Mouse (Mus musculus) midbrain, embryonic 10.5 days (tissue): ENCODE results near the gene Rcbtb2. TPM values are rescaled to one million over a fixed set of nuclear protein-coding genes. Genes with fewer than 3 reads are reported as not detected.
A peak's percentile ranks its signal among the peaks of the same experiment; 100 is the strongest.

Experiments
- DNase-seq: peaks from one replicate; pipeline ENCODE4 v3.0.0-alpha.2; 2017; ENCODE audit warnings: low spot score
- H3K27ac ChIP-seq: fragments of 300-500 bp; sonication (generic); replicated peaks from 2 replicates; pipeline ENCODE4 v1.5.1; 2016; ENCODE audit warnings: mild to moderate bottlenecking
- H3K27me3 ChIP-seq: fragments of 300-500 bp; sonication (generic); 2 replicates; pipeline ENCODE4 v1.6.1; 2016; ENCODE audit warnings: low read depth, mild to moderate bottlenecking; ENCODE audit not compliant: poor library complexity, severe bottlenecking
- H3K36me3 ChIP-seq: fragments of 300-500 bp; sonication (generic); 2 replicates; pipeline ENCODE4 v1.6.1; 2016; ENCODE audit warnings: mild to moderate bottlenecking, moderate library complexity
- H3K4me1 ChIP-seq: fragments of 300-500 bp; sonication (generic); 2 replicates; pipeline ENCODE4 v1.6.1; 2016
- H3K4me3 ChIP-seq: fragments of 300-500 bp; sonication (generic); 2 replicates; pipeline ENCODE4 v1.5.1; 2016; ENCODE audit warnings: mild to moderate bottlenecking, moderate library complexity
- H3K9me3 ChIP-seq: fragments of 300-500 bp; sonication (generic); replicated peaks from 2 replicates; pipeline ENCODE4 v1.6.1; 2016; ENCODE audit warnings: mild to moderate bottlenecking
- WGBS: fragments of 180-500 bp; shearing (Covaris S2); methylation state at CpG from one replicate; pipeline ENCODE4 v1.1.7; 2016; 5-methylcytosine and 5-hydroxymethylcytosine counted together
- polyA plus RNA-seq: library from polyadenylated mRNA; unstranded; fragments of >200 nt; fragmentation: Nextera tagmentation; extraction: Ambion mirVana; gene quantifications from 2 replicates; pipeline ENCODE4 v1.2.1, GENCODE M21; 2016

The Rcbtb2 gene
- polyA plus RNA-seq, 1 experiment from 2014 or later: 168 TPM

DNA sequence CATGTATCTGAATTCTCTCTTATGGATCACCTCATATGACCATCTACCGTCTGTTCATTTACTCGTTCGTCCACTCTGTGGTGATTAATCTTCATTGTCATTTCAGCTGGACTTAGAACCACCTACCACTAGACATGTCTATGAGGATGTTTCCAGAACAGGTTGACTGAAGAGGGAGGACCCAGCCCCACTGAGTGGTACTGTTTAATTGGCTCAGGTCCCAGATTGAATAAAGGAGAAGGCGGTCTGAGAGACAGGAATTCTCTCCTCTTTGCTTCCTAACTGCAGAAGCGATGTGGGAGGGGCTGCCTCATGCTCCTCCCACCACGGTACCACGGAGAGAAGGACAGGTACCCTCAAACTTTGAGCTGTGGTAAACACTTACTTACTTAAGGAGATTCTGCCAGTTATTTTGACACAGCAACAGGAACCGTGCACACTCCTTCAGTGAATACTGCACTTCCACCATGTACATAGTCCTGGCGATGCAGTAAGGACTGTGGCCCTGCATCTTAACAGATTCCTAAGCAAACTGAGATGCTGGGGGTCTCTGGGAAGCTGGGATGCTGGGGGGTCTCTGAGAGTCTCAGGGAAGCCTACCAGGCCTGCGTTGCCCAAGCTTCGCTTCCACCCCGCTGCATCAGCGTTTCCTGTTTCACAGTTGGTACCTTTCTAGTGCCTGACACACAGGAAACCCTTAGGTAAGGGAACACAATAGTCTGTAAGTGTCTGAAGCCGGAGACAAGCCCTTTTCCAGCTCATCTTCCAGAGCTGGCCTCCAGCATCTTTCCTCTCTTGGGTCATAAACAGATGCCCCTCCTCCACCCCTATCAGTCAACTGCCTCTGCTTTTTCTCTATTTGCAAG, 4.1 kb upstream of the Rcbtb2 start:
- H3K4me1 ChIP-seq: peaks cover 14% of the 10 kb centered on the region
- no peak overlapping the region for H3K27ac ChIP-seq
- no peak overlapping the region for H3K4me3 ChIP-seq
- 82% methylated on average over 14 of the region's 14 CpGs for WGBS
- peak; percentile 6 for DNase-seq
- H3K9me3 ChIP-seq: no peaks in the 10 kb centered on the region
- no peaks in the 10 kb centered on the region for H3K36me3 ChIP-seq
- H3K27me3 ChIP-seq: no peaks in the 10 kb centered on the region

DNA sequence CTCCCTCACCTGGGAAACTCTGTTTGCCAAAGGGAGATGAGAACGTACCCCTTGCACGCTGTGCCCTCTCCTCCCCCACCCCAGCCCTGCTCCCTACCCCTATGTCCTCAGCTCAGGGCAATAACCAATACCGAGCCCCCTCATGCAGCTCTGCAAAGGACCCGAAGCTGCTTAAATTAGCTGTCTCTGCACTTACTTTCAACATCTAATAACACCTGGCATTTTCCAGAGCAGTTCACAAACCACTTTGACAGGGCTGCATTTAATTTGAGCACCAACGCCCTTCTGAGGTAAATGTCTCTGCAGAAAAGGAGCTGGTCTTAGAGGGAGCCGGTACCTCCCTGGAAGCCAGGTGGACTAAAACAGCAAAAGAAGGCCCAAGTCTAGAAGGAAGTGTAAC, 3.4 kb upstream of the Rcbtb2 start:
- H3K27me3 ChIP-seq: no peaks in the 10 kb centered on the region
- no peak overlapping the region for H3K27ac ChIP-seq
- no peaks in the 10 kb centered on the region for H3K36me3 ChIP-seq
- no peaks in the 10 kb centered on the region for H3K9me3 ChIP-seq
- H3K4me3 ChIP-seq: no peak overlapping the region
- WGBS: 53% methylated on average over 6 of the region's 6 CpGs
- peaks cover 14% of the 10 kb centered on the region for H3K4me1 ChIP-seq
- DNase-seq: peak; percentile 3

DNA sequence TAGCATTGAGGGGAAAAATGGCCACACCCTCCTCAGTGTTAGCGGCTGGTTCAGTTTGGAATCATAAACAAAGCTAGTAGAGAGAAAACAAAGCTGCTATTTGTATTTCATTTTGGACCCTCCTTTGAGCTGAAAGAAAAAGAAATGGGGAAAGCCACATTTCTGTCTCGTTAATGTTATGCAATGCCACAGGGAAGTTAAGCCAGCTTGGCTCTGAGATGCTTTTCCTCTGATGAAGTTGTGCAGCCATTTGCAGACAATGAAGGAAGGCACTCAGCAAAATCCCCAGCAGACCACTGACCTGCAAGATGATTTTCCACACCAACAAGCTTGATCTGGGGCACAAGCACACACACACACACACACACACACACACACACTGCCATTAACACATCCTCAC, 2.9 kb upstream of the Rcbtb2 start:
- Histone ChIP-seq H3K27me3 (no peaks in the 10 kb centered on the region), H3K27ac (no peak overlapping the region), H3K4me1 (peaks cover 14% of the 10 kb centered on the region), H3K4me3 (no peak overlapping the region), H3K36me3 (no peaks in the 10 kb centered on the region), H3K9me3 (no peaks in the 10 kb centered on the region)
- 52% methylated on average over 2 of the region's 2 CpGs for WGBS
- DNase-seq: peak; percentile 5

DNA sequence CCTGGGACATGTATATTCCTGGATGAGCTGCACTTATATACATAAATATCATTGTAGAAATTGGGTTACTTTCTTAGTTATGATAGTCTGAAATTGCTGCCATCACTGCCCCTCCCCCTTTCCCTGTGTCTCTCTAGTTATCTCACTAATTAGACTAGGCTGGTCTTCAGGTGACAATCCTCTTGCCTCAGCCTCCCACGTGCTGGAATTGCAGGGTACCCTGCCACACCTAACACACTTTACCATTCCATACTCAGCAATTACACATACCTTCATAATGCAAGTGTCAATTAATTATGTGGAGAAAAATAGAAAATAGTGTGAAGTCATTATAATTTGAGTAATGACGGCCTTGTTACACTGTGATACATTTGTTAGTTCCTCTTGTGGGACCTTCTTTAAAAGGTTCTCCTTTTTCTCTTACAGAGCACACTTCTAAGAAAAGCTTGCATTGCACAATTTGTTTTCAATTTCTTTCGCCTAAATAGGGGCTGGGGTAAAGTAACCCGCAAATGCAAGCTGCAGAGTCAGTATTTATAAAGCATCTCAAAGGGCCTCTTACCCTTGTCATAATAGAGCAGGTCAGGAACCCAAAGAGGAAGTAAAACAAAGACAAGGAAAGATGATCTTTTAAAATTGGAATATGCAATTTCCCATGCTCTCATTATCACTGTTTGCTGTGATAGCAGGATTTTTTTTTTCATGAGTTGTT, 470 bp upstream of the Rcbtb2 start:
- H3K9me3 ChIP-seq: no peaks in the 10 kb centered on the region
- peak; percentile 6 for DNase-seq
- WGBS: 73% methylated on average over 4 of the region's 4 CpGs
- H3K27ac ChIP-seq: no peak overlapping the region
- no peaks in the 10 kb centered on the region for H3K36me3 ChIP-seq
- H3K4me3 ChIP-seq: no peak overlapping the region
- H3K4me1 ChIP-seq: peaks cover 14% of the 10 kb centered on the region
- H3K27me3 ChIP-seq: no peaks in the 10 kb centered on the region

DNA sequence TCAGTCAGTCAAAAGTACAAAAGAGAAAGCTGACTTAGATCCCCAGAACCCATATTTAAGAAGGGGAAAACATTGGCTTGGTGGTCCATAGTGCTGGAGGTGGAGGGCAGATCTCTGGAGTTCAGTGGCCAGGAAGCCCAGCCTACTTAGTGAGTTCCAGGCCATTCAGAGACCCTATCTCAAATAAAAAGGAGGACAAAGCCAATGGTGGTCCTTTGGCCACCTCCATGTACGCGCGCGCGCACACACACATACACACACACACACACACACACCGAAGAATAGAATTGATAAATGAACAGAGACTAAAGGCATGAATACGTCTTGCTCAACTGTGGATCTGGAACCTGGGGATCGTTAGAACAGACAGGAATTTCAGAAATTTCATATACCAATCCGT, 544 bp downstream of the Rcbtb2 start:
- Histone ChIP-seq H3K27me3 (no peaks in the 10 kb centered on the region), H3K4me1 (peaks cover 14% of the 10 kb centered on the region), H3K9me3 (no peaks in the 10 kb centered on the region), H3K4me3 (no peak overlapping the region), H3K27ac (no peak overlapping the region), H3K36me3 (no peaks in the 10 kb centered on the region)
- 93% methylated on average over 9 of the region's 9 CpGs for WGBS
- no peak for DNase-seq

DNA sequence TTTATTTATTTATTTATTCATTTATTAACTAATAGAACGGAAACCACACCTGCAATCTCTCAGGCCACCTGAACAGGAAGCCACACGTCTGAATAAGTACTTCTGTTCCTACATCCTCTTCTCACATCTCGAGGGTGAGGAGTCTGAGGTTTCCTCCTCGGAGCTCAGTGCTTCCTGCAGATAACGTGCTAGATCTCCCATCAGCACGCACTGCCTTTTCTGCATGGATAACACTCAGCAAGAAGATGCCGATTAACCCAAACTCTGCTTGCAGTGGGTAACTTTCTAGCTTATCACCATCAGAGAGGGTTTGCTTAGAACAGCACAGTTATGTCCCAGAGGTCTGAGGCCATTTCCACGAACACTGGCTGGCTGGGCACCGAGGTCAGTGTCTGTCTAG, 949 bp downstream of the Rcbtb2 start:
- 84% methylated on average over 9 of the region's 9 CpGs for WGBS
- Histone ChIP-seq H3K4me1 (peaks cover 14% of the 10 kb centered on the region), H3K27me3 (no peaks in the 10 kb centered on the region), H3K9me3 (no peaks in the 10 kb centered on the region), H3K36me3 (no peaks in the 10 kb centered on the region), H3K4me3 (no peak overlapping the region), H3K27ac (no peak overlapping the region)
- peak; percentile 5 for DNase-seq

DNA sequence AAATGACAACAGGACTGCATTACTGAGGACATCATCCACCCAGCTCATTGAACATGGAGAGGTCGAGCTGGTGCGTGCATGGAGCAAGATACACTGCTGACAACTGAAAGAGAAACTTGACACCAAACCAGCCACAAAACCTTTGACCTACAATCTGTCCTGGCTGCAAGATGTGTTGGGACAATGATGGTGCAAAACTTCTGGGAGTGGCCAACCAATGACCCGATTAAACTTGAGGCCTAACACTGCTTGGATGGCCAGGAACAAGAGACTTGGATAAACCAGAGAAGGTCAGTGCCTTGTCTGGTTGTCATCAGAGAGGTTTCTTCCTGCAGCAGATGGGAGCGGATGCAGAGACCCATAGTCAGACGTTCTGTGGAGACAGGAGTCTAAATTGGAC, 7.7 kb downstream of the Rcbtb2 start:
- no peaks in the 10 kb centered on the region for H3K9me3 ChIP-seq
- H3K36me3 ChIP-seq: no peaks in the 10 kb centered on the region
- H3K4me3 ChIP-seq: no peak overlapping the region
- H3K27ac ChIP-seq: no peak overlapping the region
- no peaks in the 10 kb centered on the region for H3K27me3 ChIP-seq
- 78% methylated on average over 5 of the region's 5 CpGs for WGBS
- H3K4me1 ChIP-seq: peaks cover 7% of the 10 kb centered on the region; the same call in 1 of the 2 replicates
- DNase-seq: no peak

DNA sequence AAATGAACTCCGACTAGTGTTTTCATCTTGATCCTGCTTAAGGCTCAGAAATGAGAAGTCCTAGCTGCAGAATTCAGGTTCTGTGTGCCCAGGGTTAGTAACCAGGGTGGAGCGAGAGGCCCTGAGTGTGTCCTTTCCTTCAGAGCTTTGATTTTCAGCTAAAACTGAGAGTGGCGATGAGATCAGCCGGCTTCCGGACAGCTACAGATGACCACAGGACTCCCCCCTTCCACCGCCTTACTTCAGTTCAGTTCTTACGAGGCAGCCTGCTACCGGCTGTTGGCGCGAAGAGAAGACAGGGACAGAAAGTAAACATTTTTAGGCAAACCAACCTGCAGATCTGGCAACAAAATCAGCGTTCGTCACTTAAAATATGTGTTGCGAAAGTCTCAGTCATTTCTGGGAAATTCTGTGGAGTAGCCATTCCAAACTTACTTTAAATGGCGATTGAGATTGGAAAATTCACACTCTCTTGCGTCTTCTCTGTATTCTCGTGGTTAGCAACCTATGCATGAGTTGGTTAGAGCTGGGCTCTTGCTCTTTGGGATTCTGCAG, 9.1 kb downstream of the Rcbtb2 start:
- DNase-seq: no peak
- Histone ChIP-seq H3K27me3 (no peaks in the 10 kb centered on the region), H3K4me3 (no peak overlapping the region), H3K9me3 (no peaks in the 10 kb centered on the region), H3K36me3 (no peaks in the 10 kb centered on the region), H3K4me1 (peaks cover 7% of the 10 kb centered on the region; the same call in 1 of the 2 replicates), H3K27ac (no peak overlapping the region)
- WGBS: 91% methylated on average over 16 of the region's 16 CpGs

DNA sequence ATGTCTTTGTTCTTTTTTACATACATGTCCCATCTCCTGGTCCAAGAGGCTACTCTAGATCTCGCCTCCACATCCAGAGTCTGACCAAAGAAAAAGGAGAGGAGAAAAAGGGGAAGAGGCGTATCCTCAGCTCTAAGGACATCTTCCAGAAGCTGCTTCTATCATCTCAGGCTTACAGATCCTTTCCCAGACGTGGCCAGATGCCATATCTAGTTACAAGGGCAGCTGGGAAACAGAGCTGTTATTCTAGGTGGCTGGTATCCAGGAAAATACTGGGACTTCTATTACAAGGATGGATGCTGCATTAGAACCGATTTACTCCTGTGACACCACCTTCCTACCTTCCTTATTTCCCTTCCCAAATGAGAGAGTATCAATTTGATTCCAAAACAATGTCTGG, 9.9 kb downstream of the Rcbtb2 start:
- Histone ChIP-seq H3K9me3 (no peaks in the 10 kb centered on the region), H3K36me3 (no peaks in the 10 kb centered on the region), H3K27me3 (no peaks in the 10 kb centered on the region), H3K27ac (no peak overlapping the region), H3K4me1 (peaks cover 9% of the 10 kb centered on the region), H3K4me3 (no peak overlapping the region)
- whole genome bisulfite sequencing: 71% methylated on average over 4 of the region's 4 CpGs
- DNase-seq: no peak

DNA sequence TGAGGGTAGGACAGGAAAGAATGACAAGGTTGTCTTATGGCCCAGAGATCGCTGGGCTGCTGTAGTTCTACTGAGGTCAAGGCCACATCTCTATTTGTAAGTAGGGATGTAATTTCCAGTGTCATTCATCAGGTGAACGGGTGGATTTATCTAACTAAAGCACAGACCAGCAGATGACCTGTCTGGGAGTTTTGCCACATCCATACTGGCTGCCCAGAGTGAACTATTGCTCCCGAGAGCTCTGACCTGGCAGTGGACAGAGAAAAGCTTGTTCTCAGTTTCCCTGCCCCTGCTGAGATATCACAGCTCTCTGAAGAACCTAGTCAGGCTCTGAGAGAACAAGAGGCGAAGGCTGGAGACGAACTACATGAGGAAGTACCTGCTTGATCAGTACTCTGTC, 14.4 kb downstream of the Rcbtb2 start:
- Histone ChIP-seq H3K27ac (no peak overlapping the region; the same call in 1 of the 2 replicates), H3K27me3 (no peaks in the 10 kb centered on the region), H3K36me3 (no peaks in the 10 kb centered on the region), H3K9me3 (no peaks in the 10 kb centered on the region), H3K4me3 (no peak overlapping the region), H3K4me1 (peaks cover 12% of the 10 kb centered on the region)
- no peak for DNase-seq
- 79% methylated on average over 5 of the region's 5 CpGs for WGBS

DNA sequence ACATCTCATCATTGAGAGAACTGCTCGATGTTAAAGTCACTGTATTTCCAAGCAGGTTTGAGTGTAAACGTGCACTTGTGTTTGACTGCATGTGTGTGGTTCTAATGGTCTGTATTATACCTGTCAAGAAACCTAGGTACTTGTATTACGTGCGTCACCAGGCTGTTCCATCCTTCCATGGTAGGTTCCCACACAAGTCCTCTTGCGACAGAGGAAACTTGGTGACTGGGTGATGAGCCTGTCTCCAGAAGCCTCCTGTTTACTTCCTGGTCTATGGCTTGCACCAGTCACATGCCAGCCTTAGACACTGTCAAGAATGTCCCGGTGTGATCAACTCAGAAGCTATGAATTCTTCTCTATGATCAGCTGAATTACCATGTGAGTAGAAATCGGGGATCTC, 15.6 kb downstream of the Rcbtb2 start:
- no peaks in the 10 kb centered on the region for H3K27me3 ChIP-seq
- WGBS: 92% methylated on average over 7 of the region's 7 CpGs

DNA sequence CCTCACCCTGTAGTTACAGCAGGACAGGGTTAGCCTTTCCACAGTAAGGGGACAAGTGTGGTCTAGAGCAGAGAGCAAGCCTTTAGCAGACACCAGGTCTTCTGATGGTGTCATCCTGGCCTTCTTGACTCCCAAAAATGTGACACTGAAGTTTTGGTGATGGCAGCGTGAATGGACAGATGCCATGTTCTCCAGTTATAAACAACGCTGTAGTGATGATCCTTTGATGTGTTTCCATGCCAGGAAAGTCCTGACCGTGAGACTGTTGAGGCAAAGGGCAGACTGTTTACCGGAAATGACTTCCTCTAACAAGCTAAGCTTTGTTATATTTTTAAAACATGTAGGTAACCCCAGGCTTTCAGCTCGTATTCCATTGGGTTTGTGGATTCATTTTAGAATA, 17.0 kb downstream of the Rcbtb2 start:
- H3K4me3 ChIP-seq: no peak overlapping the region
- no peaks in the 10 kb centered on the region for H3K9me3 ChIP-seq
- no peak overlapping the region for H3K27ac ChIP-seq
- H3K4me1 ChIP-seq: peaks cover 32% of the 10 kb centered on the region
- no peak for DNase-seq
- peaks cover 2% of the 10 kb centered on the region for H3K36me3 ChIP-seq
- no peaks in the 10 kb centered on the region for H3K27me3 ChIP-seq
- 74% methylated on average over 5 of the region's 5 CpGs for WGBS

More for the DNA sequence above, 15.6 kb downstream of the Rcbtb2 start:
- DNase-seq: no peak
- Histone ChIP-seq H3K36me3 (no peaks in the 10 kb centered on the region), H3K4me1 (peaks cover 20% of the 10 kb centered on the region), H3K27ac (no peak overlapping the region), H3K9me3 (no peaks in the 10 kb centered on the region), H3K4me3 (no peak overlapping the region)

DNA sequence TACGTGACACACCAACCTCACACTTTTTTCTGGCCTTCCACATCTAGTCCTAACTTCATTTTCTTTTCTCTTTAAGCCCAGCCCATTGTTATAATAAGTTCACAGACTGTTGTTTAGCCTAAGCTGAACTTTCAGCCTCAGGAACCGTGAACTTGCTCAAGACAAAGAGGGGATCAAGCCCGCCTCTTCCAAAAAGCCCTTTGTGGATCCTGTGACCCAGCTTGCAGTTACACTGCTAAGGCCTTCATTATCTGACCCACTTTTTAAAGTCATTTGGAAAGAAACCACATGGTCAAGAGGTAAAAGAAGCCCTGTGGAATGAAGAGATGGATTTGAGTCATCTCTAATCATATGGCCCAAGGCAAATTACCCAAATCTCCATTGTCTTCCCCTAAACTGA, 19.0 kb downstream of the Rcbtb2 start:
- Histone ChIP-seq H3K27ac (peak overlapping the region; percentile 98), H3K9me3 (no peaks in the 10 kb centered on the region), H3K27me3 (no peaks in the 10 kb centered on the region), H3K4me3 (no peak overlapping the region), H3K36me3 (peaks cover 19% of the 10 kb centered on the region), H3K4me1 (peaks cover 35% of the 10 kb centered on the region)
- WGBS: 40% methylated on average over 3 of the region's 3 CpGs
- DNase-seq: no peak
